Mouse (Mus musculus) MEL (cell line): ENCODE measurements around the gene Pla2g3. TPM values are rescaled to one million over a fixed set of nuclear protein-coding genes. Genes with fewer than 3 reads are reported as not detected.

Experiments
- DNase-seq: peaks from one replicate; pipeline ENCODE4 v3.0.0; 2011; ENCODE audit warnings: low read depth, low spot score
- H3K27ac ChIP-seq: 2 replicates; pipeline ENCODE4 v1.5.1; 2012; ENCODE audit warnings: low read depth, mild to moderate bottlenecking, control low read depth, low read length, moderate library complexity; ENCODE audit not compliant: control insufficient read depth
- H3K27me3 ChIP-seq, 2 experiments: fragments of 150-350 bp in 1 of 2; sonication (generic) in 1 of 2; 2 replicates each; pipeline ENCODE4 v1.6.1; 2012; ENCODE audit warnings: low read length in 2 of 2, mild to moderate bottlenecking in 2 of 2, improper control_type of control experiment in 1 of 2, moderate library complexity in 1 of 2; ENCODE audit not compliant: insufficient read depth in 2 of 2, control insufficient read depth in 1 of 2
- H3K36me3 ChIP-seq, 2 experiments: 2 replicates each; pipeline ENCODE4 v1.6.1; 2012 to 2014; ENCODE audit warnings: low read length in 2 of 2, improper control_type of control experiment in 1 of 2, inconsistent platforms in 1 of 2, mild to moderate bottlenecking in 1 of 2; ENCODE audit not compliant: insufficient read depth in 2 of 2, control insufficient read depth in 1 of 2
- H3K4me1 ChIP-seq, 2 experiments: fragments of 150-350 bp in 1 of 2; sonication (generic) in 1 of 2; 2 replicates each; pipeline ENCODE4 v1.6.1; 2012; ENCODE audit warnings: low read length in 2 of 2, improper control_type of control experiment in 1 of 2, mild to moderate bottlenecking in 1 of 2; ENCODE audit not compliant: insufficient read depth in 2 of 2, control insufficient read depth in 1 of 2
- H3K4me3 ChIP-seq, 2 experiments: fragments of 150-350 bp in 1 of 2; sonication (generic) in 1 of 2; 2 replicates each; pipeline ENCODE4 v1.5.1; 2012; ENCODE audit warnings: low read depth in 2 of 2, low read length in 2 of 2, mild to moderate bottlenecking in 2 of 2, moderate library complexity in 2 of 2, control low read depth in 1 of 2, improper control_type of control experiment in 1 of 2; ENCODE audit not compliant: control insufficient read depth in 1 of 2, insufficient read depth in 1 of 2
- H3K79me2 ChIP-seq: 2 replicates; pipeline ENCODE4 v1.6.1; 2012; ENCODE audit warnings: mild to moderate bottlenecking, low read length, moderate library complexity; ENCODE audit not compliant: control insufficient read depth, poor library complexity, insufficient read depth
- H3K9ac ChIP-seq: 2 replicates; pipeline ENCODE4 v1.6.1; 2012; ENCODE audit warnings: low read depth, mild to moderate bottlenecking, control low read depth, low read length, moderate library complexity; ENCODE audit not compliant: control insufficient read depth, poor library complexity, severe bottlenecking
- H3K9me3 ChIP-seq: fragments of 150-350 bp; sonication (generic); replicated peaks from 2 replicates; pipeline ENCODE4 v1.6.1; 2012; ENCODE audit warnings: mild to moderate bottlenecking, low read length, improper control_type of control experiment, moderate library complexity; ENCODE audit not compliant: insufficient read depth
- BHLHE40 ChIP-seq: IDR thresholded peaks from 2 replicates; pipeline ENCODE4 v1.6.1; 2012; ENCODE audit warnings: low read depth, mild to moderate bottlenecking, inconsistent platforms, low read length, improper control_type of control experiment, borderline replicate concordance
- CHD1 ChIP-seq: IDR thresholded peaks from 2 replicates; pipeline ENCODE4 v1.6.1; 2012; ENCODE audit warnings: low read depth, mild to moderate bottlenecking, inconsistent platforms, low read length, improper control_type of control experiment
- CHD2 ChIP-seq: IDR thresholded peaks from 2 replicates; pipeline ENCODE4 v1.6.1; 2011; ENCODE audit warnings: low read length, improper control_type of control experiment
- CTCF ChIP-seq, 3 experiments: IDR thresholded peaks in 2 of 3; conservative IDR thresholded peaks in 1 of 3; 2 replicates each; pipeline ENCODE4 v1.5.1; 2011 to 2012; ENCODE audit warnings: low read length in 3 of 3, low read depth in 2 of 3, mild to moderate bottlenecking in 2 of 3, improper control_type of control experiment in 1 of 3, inconsistent platforms in 1 of 3, mixed read lengths in 1 of 3, moderate library complexity in 1 of 3; ENCODE audit not compliant: control insufficient read depth in 1 of 3, insufficient read depth in 1 of 3, poor library complexity in 1 of 3, severe bottlenecking in 1 of 3
- ELF1 ChIP-seq: IDR thresholded peaks from 2 replicates; pipeline ENCODE4 v1.6.1; 2014; ENCODE audit warnings: low read depth, mild to moderate bottlenecking, inconsistent platforms, low read length, improper control_type of control experiment, moderate library complexity
- EP300 ChIP-seq, 2 experiments: IDR thresholded peaks; 2 replicates each; pipeline ENCODE4 v1.6.1; 2011; ENCODE audit warnings: improper control_type of control experiment in 2 of 2, low read length in 2 of 2, low read depth in 1 of 2, mild to moderate bottlenecking in 1 of 2
- ETS1 ChIP-seq: IDR thresholded peaks from 2 replicates; pipeline ENCODE4 v1.6.1; 2012; ENCODE audit warnings: low read depth, mild to moderate bottlenecking, inconsistent platforms, low read length, improper control_type of control experiment, moderate library complexity
- GATA1 ChIP-seq: IDR thresholded peaks from 2 replicates; pipeline ENCODE4 v1.6.1; 2011; ENCODE audit warnings: low read depth, low read length, improper control_type of control experiment
- MAFK ChIP-seq: IDR thresholded peaks from 2 replicates; pipeline ENCODE4 v1.6.1; 2011; ENCODE audit warnings: low read depth, mild to moderate bottlenecking, low read length, improper control_type of control experiment, borderline replicate concordance
- MAZ ChIP-seq: IDR thresholded peaks from 2 replicates; pipeline ENCODE4 v1.6.1; 2012; ENCODE audit warnings: low read depth, mild to moderate bottlenecking, inconsistent platforms, low read length, improper control_type of control experiment
- MEF2A ChIP-seq: IDR thresholded peaks from 2 replicates; pipeline ENCODE4 v1.6.1; 2014; ENCODE audit warnings: low read depth, mild to moderate bottlenecking, inconsistent platforms, low read length, improper control_type of control experiment; ENCODE audit not compliant: poor library complexity, insufficient replicate concordance, severe bottlenecking; ENCODE audit errors: extremely low read depth
- MYB ChIP-seq: IDR thresholded peaks from 2 replicates; pipeline ENCODE4 v1.6.1; 2011; ENCODE audit warnings: mild to moderate bottlenecking, low read depth, low read length, improper control_type of control experiment
- MYC ChIP-seq: IDR thresholded peaks from 2 replicates; pipeline ENCODE4 v1.6.1; 2011; ENCODE audit warnings: low read depth, mild to moderate bottlenecking, low read length, improper control_type of control experiment, moderate library complexity
- NELFE ChIP-seq: IDR thresholded peaks from 2 replicates; pipeline ENCODE4 v1.6.1; 2011; ENCODE audit warnings: low read depth, low read length, improper control_type of control experiment
- POLR2A ChIP-seq, 2 experiments: IDR thresholded peaks; 2 replicates each; pipeline ENCODE4 v1.6.1; 2011 to 2012; ENCODE audit warnings: low read length in 2 of 2, mild to moderate bottlenecking in 2 of 2, control low read depth in 1 of 2, improper control_type of control experiment in 1 of 2, low read depth in 1 of 2, moderate library complexity in 1 of 2; ENCODE audit not compliant: control insufficient read depth in 1 of 2, insufficient read depth in 1 of 2, poor library complexity in 1 of 2
- POLR2AphosphoS2 ChIP-seq: IDR thresholded peaks from 2 replicates; pipeline ENCODE4 v1.6.1; 2011; ENCODE audit warnings: low read length, improper control_type of control experiment
- POLR2AphosphoS5 ChIP-seq: IDR thresholded peaks from 2 replicates; pipeline ENCODE4 v1.6.1; 2012; ENCODE audit warnings: low read depth, borderline replicate concordance, mild to moderate bottlenecking, inconsistent platforms, low read length, moderate library complexity, mixed read lengths
- RCOR1 ChIP-seq: IDR thresholded peaks from 2 replicates; pipeline ENCODE4 v1.6.1; 2012; ENCODE audit warnings: low read depth, mild to moderate bottlenecking, inconsistent platforms, low read length, improper control_type of control experiment
- SIN3A ChIP-seq: IDR thresholded peaks from 2 replicates; pipeline ENCODE4 v1.6.1; 2012; ENCODE audit warnings: low read length, improper control_type of control experiment, inconsistent platforms
- SMC3 ChIP-seq: IDR thresholded peaks from 2 replicates; pipeline ENCODE4 v1.6.1; 2011; ENCODE audit warnings: low read depth, low read length, improper control_type of control experiment
- TAL1 ChIP-seq: IDR thresholded peaks from 2 replicates; pipeline ENCODE4 v1.6.1; 2012; ENCODE audit warnings: mild to moderate bottlenecking, inconsistent platforms, low read length, moderate library complexity, mixed read lengths
- ZC3H11A ChIP-seq: IDR thresholded peaks from 2 replicates; pipeline ENCODE4 v1.6.1; 2012; ENCODE audit warnings: low read depth, mild to moderate bottlenecking, inconsistent platforms, low read length, improper control_type of control experiment
- ZKSCAN1 ChIP-seq: IDR thresholded peaks from 2 replicates; pipeline ENCODE4 v1.6.1; 2012; ENCODE audit warnings: low read depth, mild to moderate bottlenecking, inconsistent platforms, low read length, improper control_type of control experiment, moderate library complexity
- ZMIZ1 ChIP-seq: IDR thresholded peaks from 2 replicates; pipeline ENCODE4 v1.6.1; 2012; ENCODE audit warnings: low read depth, mild to moderate bottlenecking, inconsistent platforms, low read length, improper control_type of control experiment, moderate library complexity
- ZNF384 ChIP-seq: IDR thresholded peaks from 2 replicates; pipeline ENCODE4 v1.6.1; 2012; ENCODE audit warnings: low read depth, mild to moderate bottlenecking, inconsistent platforms, low read length, improper control_type of control experiment
- polyA plus RNA-seq, 2 experiments: library from polyadenylated mRNA; stranded (reverse) in 1 of 2; unstranded in 1 of 2; fragments of >175 nt in 1 of 2; fragments of >200 nt in 1 of 2; gene quantifications; 2 replicates each; pipeline versions ENCODE4 v1.2.1 to v1.2.4; 2012; ENCODE audit warnings: low replicate concordance in 2 of 2, low read depth in 1 of 2; ENCODE audit not compliant: insufficient read length in 2 of 2, insufficient read depth in 1 of 2, missing spikeins in 1 of 2
- total RNA-seq: library from RNA; depleted of rRNA; stranded (reverse); fragments of 300-350 nt; gene quantifications from 2 replicates; pipeline ENCODE4 v1.2.3, GENCODE M21; 2012

Pla2g3 gene
- total and polyA plus RNA-seq, 3 experiments: 0.15 to 0.39 TPM; not detected in 1

DNA sequence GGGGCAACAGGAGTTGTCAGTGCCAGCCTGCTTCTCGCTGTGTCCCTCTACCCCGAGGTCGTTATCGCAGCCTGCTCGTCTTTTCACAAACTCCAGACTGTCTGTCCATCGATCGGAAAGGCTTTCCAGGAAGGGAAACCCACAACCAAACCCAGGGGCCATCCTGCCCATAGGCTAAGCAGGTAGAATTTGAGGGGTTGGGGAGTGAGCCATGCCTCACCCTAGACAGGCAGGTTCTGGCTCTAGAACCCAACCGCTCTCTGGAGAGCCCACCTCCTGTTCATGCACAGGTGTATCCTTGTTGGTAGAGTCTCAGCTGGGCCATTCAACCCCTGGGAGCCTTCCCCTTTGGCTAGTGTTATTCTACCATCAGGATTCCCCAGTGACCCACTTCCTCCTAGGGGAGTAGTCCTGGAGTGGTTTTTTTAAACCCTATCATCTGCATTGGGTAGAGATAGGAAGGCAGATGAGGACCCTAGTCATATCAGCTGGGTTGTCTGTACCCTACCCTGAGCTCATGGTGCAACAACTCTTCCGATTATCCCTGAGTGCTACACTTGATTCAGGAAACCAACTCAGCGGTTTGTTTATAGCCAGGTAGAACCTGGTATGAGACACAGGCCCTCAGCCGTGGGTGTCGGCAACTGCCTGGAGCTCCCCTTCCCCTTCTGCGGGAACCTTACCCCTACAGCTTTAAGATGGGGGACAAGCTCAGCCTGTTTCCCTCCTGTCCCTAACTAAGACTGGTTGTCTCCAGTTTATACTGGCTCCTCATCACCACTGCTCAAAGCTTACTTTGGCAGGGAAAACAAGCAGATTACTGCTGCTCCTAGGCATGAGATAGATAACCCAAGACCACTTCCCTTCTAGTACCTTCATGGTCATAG is 30.0 kb downstream of the Pla2g3 start:
- Histone ChIP-seq H3K4me3 (no peak overlapping the region), H3K27me3 (no peaks in the 10 kb centered on the region), H3K27ac (peak overlapping the region; percentile 68), H3K4me1 (peaks cover 0 to 42% of the 10 kb centered on the region in 2 experiments; a peak in 3 of 4 replicates), H3K9me3 (no peaks in the 10 kb centered on the region), H3K36me3 (peaks cover 6 to 16% of the 10 kb centered on the region in 2 experiments; a peak in 3 of 4 replicates), H3K9ac (peak overlapping the region; percentile 30), H3K79me2 (peaks cover 2% of the 10 kb centered on the region; the same call in 1 of the 2 replicates)
- peak; percentile 88 for DNase-seq
- TF ChIP-seq SMC3: peak; percentile 42
- peak; percentile 42; the same call in 1 of the 2 replicates for TF ChIP-seq MAFK
- TF ChIP-seq MAZ: peak; percentile 82
- peak; percentile 60; the same call in 1 of the 2 replicates for TF ChIP-seq SIN3A
- TF ChIP-seq TAL1: 0 out of 2 replicates have a peak, but pooled peaks have one; percentile 1
- TF ChIP-seq MYB: peak; percentile 74
- peak; percentile 53 for TF ChIP-seq RCOR1
- TF ChIP-seq POLR2AphosphoS2: peak; percentile 26
- peak; percentile 48 for TF ChIP-seq ZMIZ1
- TF ChIP-seq CHD1: no peak
- TF ChIP-seq ZKSCAN1: peak; percentile 59; the same call in 1 of the 2 replicates
- peak; percentile 63; the same call in 1 of the 2 replicates for TF ChIP-seq ELF1
- peak; percentile 48 to 69 for TF ChIP-seq POLR2A (IDR thresholded peaks at IDR 0.05; ENCODE audit: control insufficient read depth in 1 of 2, insufficient read depth in 1 of 2, low read depth in 1 of 2, low read length in 2 of 2, poor library complexity in 1 of 2)
- peak in 1 of 2 experiments; percentile 21; a peak in 2 of 4 replicates for TF ChIP-seq EP300 (IDR thresholded peaks at IDR 0.05; ENCODE audit: low read depth in 1 of 2, low read length in 2 of 2)
- TF ChIP-seq MYC: no peak; the same call in 1 of the 2 replicates
- peak; percentile 69 for TF ChIP-seq NELFE
- TF ChIP-seq MEF2A: no peak
- peak; percentile 77 for TF ChIP-seq ZNF384
- peak; percentile 20; the same call in 1 of the 2 replicates for TF ChIP-seq CHD2
- peak; percentile 66; the same call in 1 of the 2 replicates for TF ChIP-seq BHLHE40
- no peak for TF ChIP-seq ZC3H11A
- TF ChIP-seq POLR2AphosphoS5: peak; percentile 91
- no peak for TF ChIP-seq CTCF (IDR thresholded peaks at IDR 0.05 in 2 of 3, conservative IDR thresholded peaks at IDR 0.05 in 1 of 3; ENCODE audit: control insufficient read depth in 1 of 3, insufficient read depth in 1 of 3, low read depth in 2 of 3, low read length in 3 of 3, poor library complexity in 1 of 3, severe bottlenecking in 1 of 3)
- TF ChIP-seq ETS1: peak; percentile 88
- TF ChIP-seq GATA1: no peak
